Mouse (Mus musculus) embryo, embryonic 11 days (tissue): Measurements from ENCODE around the gene Gm11146.

Experiments used
- DNase-seq: peaks from one replicate; pipeline ENCODE4 v3.0.0-alpha.2; 2015

Gm11146 gene

DNA sequence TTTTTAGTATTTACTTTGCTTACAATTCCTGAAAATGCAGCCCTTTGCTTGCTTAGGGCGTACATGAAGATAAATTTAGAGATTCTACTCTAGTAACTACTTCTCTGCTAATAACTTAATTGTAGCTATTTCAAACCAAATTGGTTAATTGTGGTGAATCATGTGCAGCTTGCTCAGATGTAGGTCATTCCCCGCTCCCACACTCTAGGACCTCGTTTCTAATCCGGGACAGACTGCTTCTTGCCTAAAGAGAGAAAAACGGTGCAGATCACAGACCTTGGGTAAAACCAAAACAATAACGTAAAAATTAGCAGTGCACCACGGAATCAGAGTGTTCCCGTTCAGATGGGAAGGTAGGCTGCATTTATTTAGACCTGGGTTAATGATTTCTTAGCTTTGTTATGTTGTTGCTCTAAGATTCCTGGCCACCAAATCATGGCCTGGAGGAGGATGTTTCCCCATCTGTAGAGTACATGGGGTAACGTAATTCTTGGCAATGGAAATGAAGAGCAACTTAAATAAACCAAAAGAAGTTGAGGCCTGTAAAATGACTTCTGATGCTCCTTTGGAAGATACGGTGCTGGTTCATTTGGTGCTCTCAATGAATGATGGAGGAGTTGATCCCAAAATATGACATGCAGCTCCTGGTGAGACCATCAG, 45.3 kb downstream of the Gm11146 start:
- no peak for DNase-seq

DNA sequence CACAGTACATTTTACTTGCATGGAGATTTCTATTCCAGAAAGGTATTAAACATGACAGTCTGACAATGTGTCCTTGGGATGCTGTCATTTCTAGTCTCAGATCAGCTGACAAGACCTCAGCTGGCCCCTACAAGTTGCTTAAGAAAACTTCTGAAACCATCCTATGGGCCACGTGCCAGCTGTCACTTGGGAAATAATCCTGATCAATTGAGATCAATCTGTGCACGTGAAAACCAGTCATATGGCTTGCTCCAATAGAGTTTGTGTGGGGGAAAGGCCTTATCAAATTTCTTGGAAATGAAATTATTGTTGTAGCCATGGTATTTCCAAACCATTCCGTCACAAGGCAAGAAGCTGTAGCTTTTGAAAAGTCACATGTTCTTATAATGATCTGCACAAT, 50.8 kb downstream of the Gm11146 start:
- DNase-seq: no peak
